Mouse (Mus musculus) midbrain, embryonic 10.5 days (tissue): ENCODE measurements around the gene Ccdc177. TPM values are rescaled to one million over a fixed set of nuclear protein-coding genes. Genes with fewer than 3 reads are reported as not detected.
A peak's percentile ranks its signal among the peaks of the same experiment; 100 is the strongest.
"Not testable (repeated sequence)": the region's sequence is repeated elsewhere in the genome, so short reads cannot be mapped to it uniquely, and the experiment has no call there.

Experiments used
- DNase-seq: peaks from one replicate; pipeline ENCODE4 v3.0.0-alpha.2; 2017; ENCODE audit warnings: low spot score
- H3K27ac ChIP-seq: fragments of 300-500 bp; sonication (generic); replicated peaks from 2 replicates; pipeline ENCODE4 v1.5.1; 2016; ENCODE audit warnings: mild to moderate bottlenecking
- H3K27me3 ChIP-seq: fragments of 300-500 bp; sonication (generic); 2 replicates; pipeline ENCODE4 v1.6.1; 2016; ENCODE audit warnings: low read depth, mild to moderate bottlenecking; ENCODE audit not compliant: poor library complexity, severe bottlenecking
- H3K36me3 ChIP-seq: fragments of 300-500 bp; sonication (generic); 2 replicates; pipeline ENCODE4 v1.6.1; 2016; ENCODE audit warnings: mild to moderate bottlenecking, moderate library complexity
- H3K4me1 ChIP-seq: fragments of 300-500 bp; sonication (generic); 2 replicates; pipeline ENCODE4 v1.6.1; 2016
- H3K4me3 ChIP-seq: fragments of 300-500 bp; sonication (generic); 2 replicates; pipeline ENCODE4 v1.5.1; 2016; ENCODE audit warnings: mild to moderate bottlenecking, moderate library complexity
- H3K9me3 ChIP-seq: fragments of 300-500 bp; sonication (generic); replicated peaks from 2 replicates; pipeline ENCODE4 v1.6.1; 2016; ENCODE audit warnings: mild to moderate bottlenecking
- WGBS: fragments of 180-500 bp; shearing (Covaris S2); methylation state at CpG from one replicate; pipeline ENCODE4 v1.1.7; 2016; 5-methylcytosine and 5-hydroxymethylcytosine counted together
- polyA plus RNA-seq: library from polyadenylated mRNA; unstranded; fragments of >200 nt; fragmentation: Nextera tagmentation; extraction: Ambion mirVana; gene quantifications from 2 replicates; pipeline ENCODE4 v1.2.1, GENCODE M21; 2016

Gene Ccdc177
- polyA plus RNA-seq, 1 experiment from 2014 or later = 2.0 TPM

- no peak for DNase-seq
- no peaks in the 10 kb centered on the region for H3K27me3 ChIP-seq
- peak overlapping the region; percentile 97 for H3K4me3 ChIP-seq
- H3K27ac ChIP-seq = peak overlapping the region; percentile 97
- WGBS = 51% methylated on average over 6 of the region's 6 CpGs
- H3K36me3 ChIP-seq = peaks cover 16% of the 10 kb centered on the region
- peaks cover 30% of the 10 kb centered on the region for H3K4me1 ChIP-seq
- no peaks in the 10 kb centered on the region for H3K9me3 ChIP-seq
These were observed 31.3 kb upstream of the Ccdc177 start for GRCm38 (mm10) chr12:80791571-80792444.

GRCm38 (mm10) chr12:80790700-80791570 is 30.4 kb upstream of the Ccdc177 start:
- under 1% methylated on average over 80 of the region's 80 CpGs for WGBS
- Histone ChIP-seq H3K27me3 (no peaks in the 10 kb centered on the region), H3K4me1 (peaks cover 30% of the 10 kb centered on the region), H3K36me3 (peaks cover 16% of the 10 kb centered on the region), H3K4me3 (peak overlapping the region; percentile 97), H3K27ac (peak overlapping the region; percentile 97), H3K9me3 (no peaks in the 10 kb centered on the region)
- DNase-seq = no peak

- 3% methylated on average over 56 of the region's 56 CpGs for WGBS
These were observed 29.6 kb upstream of the Ccdc177 start, which contains the start of gene Susd6 for GRCm38 (mm10) chr12:80789849-80790694. Gene Susd6, plus strand, starts transcription at chr12:80790510.

GRCm38 (mm10) chr12:80789276-80789675 is 28.8 kb upstream of the Ccdc177 start:
- Histone ChIP-seq H3K4me1 (peaks cover 25% of the 10 kb centered on the region), H3K36me3 (peaks cover 11% of the 10 kb centered on the region)
- H3K27ac ChIP-seq, DNase-seq, H3K9me3 ChIP-seq, H3K27me3 ChIP-seq, H3K4me3 ChIP-seq: not testable (repeated sequence)
- WGBS = 84% methylated on average over 4 of the region's 4 CpGs

More at GRCm38 (mm10) chr12:80789849-80790694, 29.6 kb upstream of the Ccdc177 start, which contains the start of gene Susd6:
- Histone ChIP-seq H3K36me3 (peaks cover 16% of the 10 kb centered on the region), H3K27ac (peak within 1 kb of the TSS; percentile 97), H3K9me3 (no peaks in the 10 kb centered on the region), H3K27me3 (no peaks in the 10 kb centered on the region), H3K4me1 (peaks cover 28% of the 10 kb centered on the region), H3K4me3 (peak within 1 kb of the TSS; percentile 97)
- peak; percentile 98 for DNase-seq

DNA sequence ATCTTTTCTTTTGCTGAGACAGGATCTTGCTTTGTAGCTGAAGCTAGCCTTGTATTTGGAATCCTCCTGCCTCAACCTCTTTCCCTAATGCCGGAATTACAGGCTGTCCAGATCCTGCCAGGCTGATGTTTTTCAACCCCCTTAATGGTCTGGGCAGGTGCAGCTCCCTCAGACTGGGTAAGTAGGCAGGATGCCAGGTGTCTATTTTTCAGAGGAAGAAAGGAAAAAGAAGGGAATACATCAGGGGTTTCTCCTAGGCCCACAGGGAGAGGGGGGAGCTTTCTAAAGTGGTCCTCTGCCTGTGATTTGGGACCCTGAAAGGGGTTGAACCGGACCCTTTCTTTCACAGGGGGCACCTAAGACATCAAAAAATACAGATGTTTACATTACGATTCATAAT is 27.7 kb upstream of the Ccdc177 start:
- WGBS = 83% methylated on average over 3 of the region's 3 CpGs
- no peak overlapping the region for H3K4me3 ChIP-seq
- no peaks in the 10 kb centered on the region for H3K9me3 ChIP-seq
- H3K36me3 ChIP-seq = peaks cover 3% of the 10 kb centered on the region; the same call in 1 of the 2 replicates
- H3K27ac ChIP-seq = no peak overlapping the region
- no peaks in the 10 kb centered on the region for H3K27me3 ChIP-seq
- peaks cover 25% of the 10 kb centered on the region for H3K4me1 ChIP-seq
- DNase-seq = no peak

GRCm38 (mm10) chr12:80787604-80788003 is 27.1 kb upstream of the Ccdc177 start:
- no peak for DNase-seq
- 56% methylated on average over 11 of the region's 11 CpGs for WGBS

DNA sequence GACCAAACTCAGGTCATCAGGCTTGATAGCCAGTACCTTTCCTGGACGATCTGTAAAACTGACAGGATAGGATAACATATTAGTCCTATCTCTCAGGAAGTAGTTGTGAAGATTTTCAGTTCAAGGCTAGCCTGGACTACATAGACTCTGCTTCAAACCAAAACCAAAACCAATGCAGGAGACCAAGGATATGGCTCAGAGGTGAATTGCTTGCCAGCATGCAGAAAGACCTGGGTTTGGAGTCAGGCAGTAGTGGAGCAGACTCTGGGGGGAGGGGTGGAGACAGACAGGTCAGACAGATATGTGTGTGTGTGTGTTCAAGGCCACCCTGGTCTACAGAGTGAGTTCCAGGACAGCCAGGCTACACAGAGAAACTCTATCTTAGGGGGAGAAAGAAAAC is 26.1 kb upstream of the Ccdc177 start:
- no peak overlapping the region for H3K27ac ChIP-seq
- no peaks in the 10 kb centered on the region for H3K9me3 ChIP-seq
- no peak overlapping the region for H3K4me3 ChIP-seq
- no peaks in the 10 kb centered on the region for H3K27me3 ChIP-seq
- H3K4me1 ChIP-seq = peaks cover 11% of the 10 kb centered on the region
- 93% methylated on average over 1 of the region's 1 CpGs for WGBS
- H3K36me3 ChIP-seq = no peaks in the 10 kb centered on the region
- no peak for DNase-seq

More at GRCm38 (mm10) chr12:80787604-80788003, 27.1 kb upstream of the Ccdc177 start:
- peaks cover 21% of the 10 kb centered on the region for H3K4me1 ChIP-seq
- no peak overlapping the region for H3K27ac ChIP-seq
- H3K9me3 ChIP-seq = no peaks in the 10 kb centered on the region
- H3K36me3 ChIP-seq = no peaks in the 10 kb centered on the region
- no peak overlapping the region for H3K4me3 ChIP-seq
- H3K27me3 ChIP-seq = no peaks in the 10 kb centered on the region

GRCm38 (mm10) chr12:80785597-80785996 is 25.1 kb upstream of the Ccdc177 start:
- H3K36me3 ChIP-seq = no peaks in the 10 kb centered on the region
- 92% methylated on average over 4 of the region's 4 CpGs for WGBS
- no peak for DNase-seq
- peaks cover 6% of the 10 kb centered on the region for H3K4me1 ChIP-seq
- H3K27me3 ChIP-seq = no peaks in the 10 kb centered on the region
- H3K4me3 ChIP-seq = no peak overlapping the region
- H3K9me3 ChIP-seq = no peaks in the 10 kb centered on the region
- H3K27ac ChIP-seq = no peak overlapping the region

- DNase-seq = no peak
- no peaks in the 10 kb centered on the region for H3K9me3 ChIP-seq
- H3K27me3 ChIP-seq = no peaks in the 10 kb centered on the region
- no peak overlapping the region for H3K4me3 ChIP-seq
- WGBS = 85% methylated on average over 5 of the region's 5 CpGs
- peaks cover 5% of the 10 kb centered on the region for H3K4me1 ChIP-seq
- no peaks in the 10 kb centered on the region for H3K36me3 ChIP-seq
- H3K27ac ChIP-seq = no peak overlapping the region
These were observed 24.5 kb upstream of the Ccdc177 start for GRCm38 (mm10) chr12:80785005-80785404.

DNA sequence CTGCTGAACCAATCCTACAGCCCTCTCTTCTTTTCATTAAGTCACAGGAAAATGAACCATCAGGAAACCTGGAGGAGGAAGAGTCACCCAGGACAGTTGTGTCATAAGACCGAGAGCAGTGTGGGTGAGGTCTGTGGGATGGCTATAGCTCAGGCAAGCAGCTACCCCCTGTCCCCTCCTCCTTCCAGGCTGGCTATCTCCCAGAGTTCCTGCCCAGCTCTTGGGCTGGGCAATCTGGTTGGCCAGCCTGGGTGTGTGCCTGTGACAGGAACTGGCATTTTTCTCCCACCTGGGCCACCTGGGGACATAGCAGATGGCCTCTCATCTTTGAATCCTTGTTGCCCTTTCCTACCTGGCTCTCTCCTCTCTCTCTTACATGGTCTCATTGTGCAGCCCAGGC is 23.4 kb upstream of the Ccdc177 start:
- H3K9me3 ChIP-seq = no peaks in the 10 kb centered on the region
- no peak overlapping the region for H3K4me3 ChIP-seq
- DNase-seq = no peak
- no peaks in the 10 kb centered on the region for H3K4me1 ChIP-seq
- no peaks in the 10 kb centered on the region for H3K27me3 ChIP-seq
- WGBS = 94% methylated on average over 1 of the region's 1 CpGs
- no peaks in the 10 kb centered on the region for H3K36me3 ChIP-seq
- H3K27ac ChIP-seq = no peak overlapping the region

GRCm38 (mm10) chr12:80782892-80783291 is 22.4 kb upstream of the Ccdc177 start:
- Histone ChIP-seq H3K36me3 (no peaks in the 10 kb centered on the region), H3K9me3 (no peaks in the 10 kb centered on the region), H3K4me3 (no peak overlapping the region), H3K4me1 (no peaks in the 10 kb centered on the region), H3K27ac (no peak overlapping the region), H3K27me3 (no peaks in the 10 kb centered on the region)
- WGBS = 55% methylated on average over 3 of the region's 3 CpGs
- no peak for DNase-seq

DNA sequence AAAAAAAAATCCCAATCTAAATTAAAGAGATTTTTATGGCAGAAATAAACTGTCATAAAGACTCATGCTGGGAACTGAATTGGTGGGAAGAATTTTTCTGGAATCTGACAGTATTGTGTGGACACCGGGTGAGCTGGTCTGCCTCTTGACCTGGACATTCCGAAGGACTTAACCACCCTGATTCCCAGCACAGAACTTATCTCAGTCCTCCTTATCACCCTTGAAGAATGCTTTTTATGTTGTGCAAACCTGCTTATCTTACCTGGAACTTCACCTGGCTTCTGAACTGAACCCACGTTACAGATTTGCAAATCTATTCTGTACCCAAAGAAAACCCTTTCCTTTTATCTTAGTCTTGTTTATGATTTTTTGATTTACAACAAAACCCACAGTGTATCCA is 21.7 kb upstream of the Ccdc177 start:
- no peak overlapping the region for H3K27ac ChIP-seq
- no peaks in the 10 kb centered on the region for H3K27me3 ChIP-seq
- 90% methylated on average over 3 of the region's 3 CpGs for WGBS
- H3K4me1 ChIP-seq = no peaks in the 10 kb centered on the region
- no peak for DNase-seq
- H3K9me3 ChIP-seq = no peaks in the 10 kb centered on the region
- no peak overlapping the region for H3K4me3 ChIP-seq
- H3K36me3 ChIP-seq = no peaks in the 10 kb centered on the region
